Mouse (Mus musculus): ENCODE measurements around the gene Fzd7.

Fzd7 gene

GRCm38 (mm10) chr1:59472368-59473180 is 9.7 kb upstream of the Fzd7 start:
- peak; percentile 86 for DNase-seq

DNA sequence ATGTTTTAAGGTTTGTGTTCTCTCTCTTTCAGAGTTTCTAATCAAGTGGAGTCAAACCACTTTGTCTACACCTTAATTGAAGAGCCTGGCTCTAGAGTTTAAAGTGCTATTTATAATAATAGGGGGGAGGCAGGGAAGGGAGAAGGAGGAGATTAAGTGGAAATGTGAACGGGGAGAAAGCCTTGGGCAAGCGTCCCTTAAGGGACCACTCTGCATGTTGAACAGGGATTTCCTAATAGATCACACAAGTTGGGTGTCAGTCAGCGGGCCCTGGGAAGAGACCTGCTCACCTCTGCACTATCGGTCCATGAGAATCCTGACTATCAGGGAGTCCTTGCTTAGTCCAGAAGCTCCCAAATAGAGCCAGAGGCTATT is 9.1 kb upstream of the Fzd7 start:
- no peak for DNase-seq

DNA sequence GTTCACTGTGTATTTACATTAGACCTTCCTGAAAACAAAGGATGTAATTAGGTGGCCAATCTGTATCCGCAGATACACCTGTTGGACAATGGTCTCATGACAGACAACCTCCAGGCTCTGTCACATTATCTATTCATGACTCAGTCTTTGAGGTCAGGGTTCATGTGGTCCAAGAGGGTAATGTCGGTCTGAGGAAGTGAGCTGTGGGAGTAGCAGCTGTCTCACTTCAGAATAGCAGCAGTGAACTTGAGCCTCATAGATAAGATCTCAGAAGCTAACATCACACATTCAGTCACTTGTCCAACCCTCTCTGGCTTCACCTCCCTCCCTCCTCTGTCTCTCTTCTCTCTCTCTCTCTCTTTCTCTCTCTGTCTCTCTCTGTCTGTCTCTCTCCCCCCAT is 6.6 kb upstream of the Fzd7 start:
- no peak for DNase-seq

DNA sequence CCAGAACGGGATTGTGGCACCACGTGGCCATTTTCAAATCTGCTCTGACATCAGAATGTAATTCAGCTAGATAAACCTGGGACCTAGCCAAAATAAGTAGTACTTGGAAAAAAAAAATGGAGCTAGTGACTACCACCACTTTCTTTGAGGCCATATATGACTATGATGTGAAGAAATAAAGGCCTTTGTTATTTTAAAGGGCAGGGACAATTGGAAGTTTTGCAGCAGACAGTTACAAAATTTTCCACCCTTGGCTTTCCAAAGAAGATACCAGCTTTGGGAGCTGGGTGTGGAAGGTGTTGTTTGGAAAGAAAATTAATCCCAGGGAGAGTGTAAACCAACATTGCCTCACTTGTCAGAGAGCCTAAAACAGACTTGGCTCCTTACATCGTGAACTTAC is 3.3 kb upstream of the Fzd7 start:
- DNase-seq, result no peak

GRCm38 (mm10) chr1:59480821-59481455 is 1.3 kb upstream of the Fzd7 start:
- peak; percentile 89 for DNase-seq

DNA sequence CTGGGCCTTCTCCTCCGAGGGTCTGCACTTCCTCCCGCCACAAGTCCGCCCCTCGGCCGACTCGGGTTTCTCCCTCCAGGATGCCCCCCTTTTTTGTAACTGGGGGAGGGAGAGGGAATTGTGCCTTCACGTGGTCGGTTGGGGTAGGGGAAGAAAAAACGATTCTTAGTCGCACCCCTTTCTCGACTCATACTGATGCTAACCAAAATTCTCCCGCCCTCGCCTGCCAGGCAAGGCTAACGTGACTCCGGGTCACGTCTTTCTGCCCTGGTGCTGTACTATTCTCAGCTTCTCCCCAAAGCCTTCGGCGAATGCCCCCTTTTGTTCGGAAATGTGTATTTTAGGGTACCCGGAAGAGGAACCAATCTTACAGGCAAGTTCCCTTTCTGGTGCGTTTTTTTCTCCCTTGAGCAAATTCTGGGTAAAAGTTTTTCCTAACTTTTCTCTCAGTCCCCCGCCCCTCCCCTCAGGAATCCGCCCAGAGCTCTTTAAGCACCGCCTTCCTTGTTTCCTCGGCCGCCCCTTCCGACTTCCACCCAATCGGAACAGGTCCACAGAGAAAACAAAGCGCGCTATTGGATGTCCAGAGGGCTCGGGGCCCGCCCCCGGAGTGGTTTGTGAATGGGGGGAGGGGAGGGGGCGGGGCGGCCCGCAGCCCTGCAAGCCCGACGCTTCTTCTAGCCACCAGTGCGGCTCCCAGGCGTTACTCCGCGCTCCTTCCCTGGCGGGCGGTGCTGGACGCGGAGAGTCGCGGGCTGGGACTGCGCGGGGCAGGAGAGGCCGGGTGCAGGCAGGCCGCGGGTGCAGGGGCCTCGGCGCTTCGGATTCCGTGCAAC is 550 bp upstream of the Fzd7 start:
- DNase-seq, result peak; percentile 100

GRCm38 (mm10) chr1:59482696-59483520 is 684 bp downstream of the Fzd7 start:
- peak; percentile 96 for DNase-seq

- DNase-seq, result peak; percentile 97
Measured at GRCm38 (mm10) chr1:59483521-59484245, 1.5 kb downstream of the Fzd7 start.

- DNase-seq, result peak; percentile 87
Measured at GRCm38 (mm10) chr1:59484314-59484713, 2.1 kb downstream of the Fzd7 start.

- peak; percentile 88 for DNase-seq
Measured at GRCm38 (mm10) chr1:59484791-59485785, 2.9 kb downstream of the Fzd7 start.

- no peak for DNase-seq
Measured at GRCm38 (mm10) chr1:59485803-59486202, 3.6 kb downstream of the Fzd7 start.

GRCm38 (mm10) chr1:59487651-59488051 is 5.4 kb downstream of the Fzd7 start:
- peak; percentile 94 for DNase-seq

DNA sequence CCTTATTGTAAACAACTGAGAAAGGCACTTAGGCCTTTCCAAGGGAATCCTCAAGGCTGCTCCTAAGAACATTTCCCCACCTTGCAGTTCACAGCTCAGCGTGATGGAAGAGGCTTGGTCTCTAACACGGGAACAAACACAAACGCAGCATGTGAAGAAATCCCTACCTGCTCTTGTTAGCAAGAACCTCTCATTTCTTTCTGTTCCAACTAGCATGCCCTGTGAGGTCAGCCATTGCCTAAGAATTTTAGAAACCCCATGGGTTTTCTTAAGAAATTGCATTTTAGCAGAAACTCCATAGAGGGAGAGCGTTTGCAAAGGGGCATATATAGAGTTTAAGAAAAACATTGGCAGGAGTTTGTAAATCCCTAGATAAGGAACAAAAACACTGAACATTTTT is 6.3 kb downstream of the Fzd7 start:
- no peak for DNase-seq

- DNase-seq, result no peak
Measured at GRCm38 (mm10) chr1:59488991-59489390, 6.8 kb downstream of the Fzd7 start.

DNA sequence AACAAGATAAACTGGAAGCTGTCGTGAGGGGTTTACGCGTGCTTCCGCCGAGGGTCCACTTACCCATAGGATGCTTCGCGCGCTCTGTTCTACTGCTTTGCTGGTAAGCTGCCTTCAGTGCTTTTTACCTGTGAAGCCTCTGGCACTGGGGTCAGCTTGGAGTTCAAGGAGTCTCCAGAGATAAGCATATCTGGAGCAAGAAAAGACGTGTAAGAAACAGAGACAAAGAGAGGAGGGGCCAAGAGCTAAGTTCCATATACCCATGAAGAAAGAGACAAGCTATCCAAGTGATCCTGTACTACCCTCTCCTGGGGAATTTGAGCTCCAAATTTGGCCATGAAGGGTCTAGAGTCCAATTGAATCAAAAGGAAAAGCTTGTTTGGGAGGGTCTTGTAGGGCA is 9.3 kb downstream of the Fzd7 start:
- DNase-seq, result no peak

DNA sequence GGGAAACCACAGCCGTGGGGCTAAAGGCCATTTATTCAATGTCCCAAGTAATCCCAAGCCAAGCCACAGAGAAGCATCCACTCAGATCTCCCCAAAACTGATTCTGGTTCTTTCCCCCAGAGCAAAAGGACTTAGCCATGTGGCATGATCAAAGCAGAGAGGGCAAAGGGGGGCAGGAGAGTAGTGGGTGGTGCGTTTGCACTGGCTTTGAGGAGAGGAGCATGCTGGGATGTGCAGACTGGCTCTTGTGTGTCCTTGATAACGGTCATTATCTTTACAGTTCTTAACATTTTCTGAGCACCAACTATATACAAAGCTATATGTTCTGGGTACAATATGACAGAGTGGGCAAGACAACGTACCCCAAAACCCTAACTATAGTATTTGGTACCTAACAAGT is 10.2 kb downstream of the Fzd7 start:
- DNase-seq, result no peak

GRCm38 (mm10) chr1:59495970-59496369 is 13.7 kb downstream of the Fzd7 start:
- DNase-seq, result no peak

- no peak for DNase-seq
Measured at GRCm38 (mm10) chr1:59497741-59498613, 15.8 kb downstream of the Fzd7 start.

- DNase-seq, result no peak
Measured at GRCm38 (mm10) chr1:59499327-59499726, 17.1 kb downstream of the Fzd7 start.

DNA sequence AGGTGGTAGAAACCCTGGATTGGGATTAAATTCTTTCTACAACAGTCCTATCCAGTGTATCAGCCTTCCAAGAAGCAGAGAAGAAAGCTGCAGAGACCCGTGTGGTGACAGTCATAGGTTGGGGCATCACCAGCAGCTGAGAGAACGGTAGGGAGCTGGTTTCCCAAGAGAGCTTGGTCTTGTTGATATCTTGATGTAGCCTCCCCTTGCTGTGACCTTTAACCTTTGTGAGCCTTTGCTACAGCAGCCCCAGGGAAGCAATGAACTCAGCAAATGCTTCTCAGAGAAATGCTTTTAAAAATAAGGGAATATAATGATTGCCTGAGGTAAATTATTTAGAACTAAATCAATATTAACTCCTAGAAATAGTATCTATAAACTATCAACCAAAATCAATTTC is 20.1 kb downstream of the Fzd7 start:
- DNase-seq, result no peak

Data from heart, adult 11 months (tissue).